Mouse (Mus musculus): Measurements from ENCODE around the gene Nck2. TPM values are rescaled to one million over a fixed set of nuclear protein-coding genes. Genes with fewer than 3 reads are reported as not detected.

Nck2 gene
- polyA plus RNA-seq, 1 experiment from 2014 or later, result 60.2 TPM

DNA sequence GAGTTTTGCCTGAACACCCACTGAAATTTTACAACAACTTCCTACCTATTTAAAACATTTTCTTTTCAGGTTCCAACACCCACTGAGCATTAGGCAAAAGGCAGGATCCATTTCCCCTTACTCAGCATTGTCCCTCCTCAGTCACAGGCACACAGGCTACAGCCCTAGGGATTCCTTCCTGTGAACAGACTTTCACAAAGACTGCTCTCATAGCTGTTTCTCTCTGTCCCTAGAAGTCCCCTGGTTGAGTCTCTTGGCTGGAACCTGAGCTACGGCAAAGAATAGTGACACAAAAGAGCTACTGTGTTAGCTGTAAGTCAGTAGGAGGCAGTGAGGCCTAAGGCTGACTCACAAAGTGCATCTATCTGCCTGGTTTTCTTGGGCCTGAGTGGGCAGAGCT is 139.2 kb downstream of the Nck2 start:
- Histone ChIP-seq H3K36me3 (no peaks in the 10 kb centered on the region), H3K4me2 (replicated peaks) (no peak overlapping the region), H3K9ac (replicated peaks) (no peak overlapping the region), H3K4me3 (no peak overlapping the region), H3K27me3 (no peaks in the 10 kb centered on the region), H3K27ac (replicated peaks) (no peak overlapping the region), H3K4me1 (no peaks in the 10 kb centered on the region), H3K9me3 (no peaks in the 10 kb centered on the region)
- 36% methylated on average over 1 of the region's 1 CpGs for WGBS
- no peak for ATAC-seq (replicated peaks)

DNA sequence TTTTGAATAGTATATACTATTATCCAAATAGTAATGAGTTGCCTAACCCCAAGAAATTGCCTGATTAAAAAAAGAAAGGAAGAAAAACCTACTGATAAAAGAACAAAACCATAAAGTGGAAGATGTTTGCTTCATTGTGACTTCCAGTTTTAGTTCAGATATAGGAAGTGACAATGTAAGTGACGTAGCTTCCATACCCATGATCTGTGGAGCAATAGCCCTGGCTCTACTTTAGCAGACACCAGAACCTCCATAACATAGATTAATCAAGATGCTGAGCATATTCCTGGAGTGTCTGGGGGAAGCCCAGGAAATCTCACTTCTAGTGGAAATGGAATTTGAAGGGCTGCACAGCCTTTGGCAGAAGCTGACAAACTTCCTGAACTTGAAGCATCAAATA is 144.6 kb downstream of the Nck2 start:
- Histone ChIP-seq H3K9me3 (no peaks in the 10 kb centered on the region), H3K4me1 (no peaks in the 10 kb centered on the region), H3K4me2 (replicated peaks) (no peak overlapping the region), H3K27me3 (no peaks in the 10 kb centered on the region), H3K4me3 (no peak overlapping the region), H3K9ac (replicated peaks) (no peak overlapping the region), H3K27ac (replicated peaks) (no peak overlapping the region), H3K36me3 (no peaks in the 10 kb centered on the region)
- WGBS, result 88% methylated on average over 1 of the region's 1 CpGs
- no peak for ATAC-seq (replicated peaks)

DNA sequence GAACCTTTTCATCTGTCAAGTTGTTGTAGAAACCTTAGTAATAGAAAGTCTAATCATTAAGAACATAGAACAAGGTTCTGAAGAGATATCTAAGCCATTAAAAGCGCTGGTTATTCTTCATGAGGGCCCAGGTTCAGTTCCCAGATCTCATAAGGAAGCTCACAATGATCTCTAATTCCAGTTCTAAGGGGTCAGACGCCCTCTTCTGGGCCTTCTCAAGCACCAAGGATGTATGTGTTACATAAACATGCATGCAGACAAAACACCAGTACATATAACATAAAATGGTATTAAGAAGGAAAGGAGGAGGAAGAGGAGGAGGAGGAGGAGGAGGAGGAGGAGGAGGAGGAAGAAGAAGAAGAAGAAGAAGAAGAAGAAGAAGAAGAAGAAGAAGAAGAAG is 145.5 kb downstream of the Nck2 start:
- WGBS, result 58% methylated on average over 2 of the region's 2 CpGs
- no peak for ATAC-seq (replicated peaks)
- Histone ChIP-seq H3K36me3 (no peaks in the 10 kb centered on the region), H3K27ac (replicated peaks) (no peak overlapping the region), H3K9me3 (no peaks in the 10 kb centered on the region), H3K4me2 (replicated peaks) (no peak overlapping the region), H3K9ac (replicated peaks) (no peak overlapping the region), H3K4me1 (0 out of 2 replicates have a peak, but pooled peaks cover under 1% of the 10 kb centered on the region), H3K4me3 (no peak overlapping the region), H3K27me3 (no peaks in the 10 kb centered on the region)

DNA sequence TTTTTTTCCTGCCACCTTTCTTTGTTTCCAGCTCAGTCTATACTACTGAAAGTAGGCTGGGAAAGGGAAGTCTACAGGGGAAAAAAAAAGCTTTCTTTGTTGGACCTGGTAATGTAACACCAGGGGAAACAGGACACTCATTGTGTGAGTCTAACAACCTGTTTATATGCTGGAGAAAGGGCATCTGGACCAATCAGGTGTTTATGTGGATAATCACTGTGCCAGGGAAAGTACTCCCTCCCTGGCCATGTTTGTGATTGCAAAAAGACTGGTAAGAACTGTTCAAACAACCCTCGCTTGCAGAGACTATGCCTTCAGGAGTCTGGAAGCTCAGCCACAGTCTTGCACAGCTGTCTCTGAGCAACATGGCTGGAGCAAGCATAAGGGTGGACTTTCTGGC is 146.3 kb downstream of the Nck2 start:
- peaks cover 9% of the 10 kb centered on the region; the same call in 1 of the 2 replicates for H3K4me1 ChIP-seq
- H3K9me3 ChIP-seq, result no peaks in the 10 kb centered on the region
- ATAC-seq (replicated peaks), result no peak
- H3K4me3 ChIP-seq, result no peak overlapping the region
- no peak overlapping the region for H3K4me2 ChIP-seq (replicated peaks)
- no peaks in the 10 kb centered on the region for H3K36me3 ChIP-seq
- no peaks in the 10 kb centered on the region for H3K27me3 ChIP-seq
- 58% methylated on average over 1 of the region's 1 CpGs for WGBS
- no peak overlapping the region for H3K9ac ChIP-seq (replicated peaks)
- H3K27ac ChIP-seq (replicated peaks), result no peak overlapping the region

DNA sequence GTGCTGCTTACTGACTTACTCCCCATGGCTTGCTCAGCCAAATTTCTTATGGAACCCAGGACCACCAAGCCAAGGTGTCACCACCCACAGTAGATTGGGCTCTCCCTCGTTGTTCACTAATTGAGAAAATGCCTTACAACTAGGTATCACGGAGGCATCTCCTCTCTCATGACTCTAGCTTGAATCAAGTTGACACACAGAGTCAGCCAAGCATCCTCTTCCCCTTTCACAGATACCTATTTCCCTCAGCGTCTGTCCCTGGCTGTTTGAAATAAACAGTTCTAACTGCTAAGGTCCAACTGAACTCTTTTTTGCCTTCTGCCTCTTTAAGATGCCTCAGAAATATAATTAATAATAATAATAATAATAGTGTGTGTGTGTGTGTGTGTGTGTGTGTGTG is 148.7 kb downstream of the Nck2 start:
- no peak overlapping the region for H3K4me3 ChIP-seq
- no peaks in the 10 kb centered on the region for H3K36me3 ChIP-seq
- H3K9me3 ChIP-seq, result no peaks in the 10 kb centered on the region
- no peak overlapping the region for H3K4me2 ChIP-seq (replicated peaks)
- no peak for ATAC-seq (replicated peaks)
- H3K4me1 ChIP-seq, result peaks cover 9% of the 10 kb centered on the region; the same call in 1 of the 2 replicates
- 86% methylated on average over 3 of the region's 3 CpGs for WGBS
- no peak overlapping the region for H3K9ac ChIP-seq (replicated peaks)
- no peaks in the 10 kb centered on the region for H3K27me3 ChIP-seq
- no peak overlapping the region for H3K27ac ChIP-seq (replicated peaks)

DNA sequence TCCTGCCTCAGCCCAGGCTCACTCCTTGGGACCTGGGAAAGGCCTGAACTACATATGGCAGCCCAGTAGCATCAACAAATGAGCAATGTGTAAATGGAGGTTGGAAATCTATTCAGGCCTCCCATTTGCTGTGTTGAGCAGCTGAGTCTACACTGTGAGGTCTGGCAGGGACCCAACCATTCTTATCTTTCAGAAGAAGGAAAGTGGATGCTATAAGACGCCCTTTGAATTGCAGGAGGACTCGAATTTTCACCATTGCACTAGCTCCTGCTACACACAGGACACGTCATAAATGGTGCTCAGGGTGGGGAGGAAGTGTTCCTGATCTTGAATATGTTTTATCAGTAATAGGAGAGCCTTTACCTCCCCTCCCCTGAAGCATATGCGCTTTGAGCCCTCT is 150.4 kb downstream of the Nck2 start:
- no peak overlapping the region for H3K4me2 ChIP-seq (replicated peaks)
- H3K27ac ChIP-seq (replicated peaks), result no peak overlapping the region
- peaks cover 9% of the 10 kb centered on the region; the same call in 1 of the 2 replicates for H3K4me1 ChIP-seq
- no peaks in the 10 kb centered on the region for H3K27me3 ChIP-seq
- H3K9ac ChIP-seq (replicated peaks), result no peak overlapping the region
- H3K4me3 ChIP-seq, result no peak overlapping the region
- WGBS, result 54% methylated on average over 4 of the region's 4 CpGs
- H3K9me3 ChIP-seq, result no peaks in the 10 kb centered on the region
- ATAC-seq (replicated peaks), result no peak
- H3K36me3 ChIP-seq, result no peaks in the 10 kb centered on the region

DNA sequence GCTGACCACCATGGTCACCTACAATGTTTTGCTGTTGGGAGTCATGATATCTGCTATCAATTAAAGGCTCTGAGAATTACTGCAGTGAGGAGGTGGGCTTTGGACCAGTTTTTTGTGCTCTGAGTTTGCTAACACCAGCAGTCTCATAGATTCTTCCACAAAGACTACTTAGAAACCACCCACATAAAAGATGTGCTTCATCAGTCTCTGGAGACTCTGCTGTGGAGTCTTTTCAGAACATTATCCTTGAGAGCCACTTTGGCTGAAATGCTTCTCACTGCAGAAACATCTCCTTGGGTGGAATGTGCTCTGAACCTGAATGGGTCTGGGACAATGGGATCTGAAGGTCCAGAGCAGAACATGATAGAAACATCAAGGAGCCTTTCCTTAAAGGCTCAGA is 153.4 kb downstream of the Nck2 start:
- H3K27ac ChIP-seq (replicated peaks), result no peak overlapping the region
- H3K27me3 ChIP-seq, result no peaks in the 10 kb centered on the region
- no peak overlapping the region for H3K4me3 ChIP-seq
- H3K9me3 ChIP-seq, result no peaks in the 10 kb centered on the region
- peaks cover 9% of the 10 kb centered on the region; the same call in 1 of the 2 replicates for H3K4me1 ChIP-seq
- no peak overlapping the region for H3K4me2 ChIP-seq (replicated peaks)
- H3K36me3 ChIP-seq, result no peaks in the 10 kb centered on the region
- no peak for ATAC-seq (replicated peaks)
- H3K9ac ChIP-seq (replicated peaks), result no peak overlapping the region

DNA sequence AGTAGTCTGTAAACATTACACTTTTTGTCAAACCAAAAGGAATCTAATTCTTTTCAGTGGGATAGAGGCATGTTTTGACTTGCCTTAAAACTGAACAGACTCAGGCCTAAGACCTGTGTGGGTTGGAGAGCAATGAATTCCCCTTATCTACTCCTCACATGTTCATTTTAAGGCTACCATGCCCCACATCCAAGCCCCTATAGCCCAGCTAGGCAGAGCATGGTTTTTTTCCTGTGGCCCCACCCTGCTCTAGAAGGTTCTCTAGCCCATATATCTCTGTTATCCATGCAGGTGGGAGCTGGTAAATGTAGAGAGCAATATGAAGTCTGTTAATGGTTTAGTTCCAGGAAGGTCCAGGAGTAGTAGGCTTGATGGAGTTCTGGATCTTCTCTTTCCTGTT is 155.1 kb downstream of the Nck2 start:
- no peak for ATAC-seq (replicated peaks)
- H3K27ac ChIP-seq (replicated peaks), result no peak overlapping the region
- no peak overlapping the region for H3K4me2 ChIP-seq (replicated peaks)
- H3K36me3 ChIP-seq, result no peaks in the 10 kb centered on the region
- no peak overlapping the region for H3K4me3 ChIP-seq
- H3K27me3 ChIP-seq, result no peaks in the 10 kb centered on the region
- H3K9me3 ChIP-seq, result no peaks in the 10 kb centered on the region
- H3K9ac ChIP-seq (replicated peaks), result no peak overlapping the region
- peaks cover 9% of the 10 kb centered on the region; the same call in 1 of the 2 replicates for H3K4me1 ChIP-seq

DNA sequence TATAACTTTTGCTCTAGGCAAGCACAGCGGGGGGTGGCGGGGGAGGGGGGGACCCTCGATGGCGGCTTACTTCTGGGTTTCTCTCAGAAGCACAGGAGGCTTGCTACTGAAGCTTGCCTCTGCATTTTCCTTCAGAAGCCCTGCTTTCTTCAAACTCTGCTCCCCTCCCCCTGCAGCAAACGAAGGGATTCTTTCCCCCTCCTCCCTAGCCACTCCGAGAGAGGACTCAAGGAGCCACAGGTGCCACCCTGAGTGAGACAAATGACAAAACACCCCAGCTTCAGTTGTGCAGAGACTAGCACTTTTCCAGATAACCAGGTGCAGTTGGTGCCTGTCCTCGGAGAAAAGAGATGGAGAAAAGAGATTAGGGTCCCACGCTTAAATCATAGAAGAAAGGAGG is 156.7 kb downstream of the Nck2 start:
- no peak for ATAC-seq (replicated peaks)
- no peaks in the 10 kb centered on the region for H3K4me1 ChIP-seq
- H3K4me3 ChIP-seq, result no peak overlapping the region
- WGBS, result 50% methylated on average over 8 of the region's 8 CpGs
- no peaks in the 10 kb centered on the region for H3K27me3 ChIP-seq
- H3K27ac ChIP-seq (replicated peaks), result no peak overlapping the region
- no peaks in the 10 kb centered on the region for H3K36me3 ChIP-seq
- H3K9me3 ChIP-seq, result no peaks in the 10 kb centered on the region
- H3K4me2 ChIP-seq (replicated peaks), result no peak overlapping the region
- H3K9ac ChIP-seq (replicated peaks), result no peak overlapping the region

DNA sequence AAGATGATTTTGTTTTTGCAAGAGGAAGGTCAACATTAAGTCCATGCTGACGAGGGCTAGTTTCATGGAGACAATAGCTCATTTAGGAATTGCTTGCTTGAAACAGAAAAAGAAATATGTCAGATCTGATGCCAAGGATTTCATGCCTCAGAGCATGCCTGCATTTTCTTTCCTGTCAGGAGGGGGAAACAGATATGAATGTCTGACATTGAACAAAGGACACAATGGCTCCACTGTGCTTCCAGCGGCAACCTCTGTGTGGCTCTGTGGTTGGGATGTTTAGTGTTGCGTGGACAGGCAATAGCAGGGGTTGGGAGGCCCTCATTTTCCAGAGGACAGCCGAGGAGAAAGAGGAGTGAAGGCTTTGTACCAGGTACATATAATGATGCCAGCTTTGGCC is 171.6 kb downstream of the Nck2 start:
- peak; percentile 35; the same call in 1 of the 2 replicates for ATAC-seq (replicated peaks)
- Histone ChIP-seq H3K36me3 (no peaks in the 10 kb centered on the region), H3K9me3 (no peaks in the 10 kb centered on the region), H3K9ac (replicated peaks) (no peak overlapping the region), H3K27ac (replicated peaks) (no peak overlapping the region), H3K4me2 (replicated peaks) (no peak overlapping the region), H3K4me1 (no peaks in the 10 kb centered on the region), H3K4me3 (no peak overlapping the region), H3K27me3 (no peaks in the 10 kb centered on the region)
- WGBS, result 15% methylated on average over 4 of the region's 4 CpGs

Other genes with a start within 250 kb of the Nck2 start
- gene Fhl2, start 247.6 kb upstream of the Nck2 start, polyA plus RNA-seq (2015; fragmentation: Nextera tagmentation; extraction: Ambion mirVana), result 11.3 and 14.7 TPM in 2 replicates